In genomic region chr8:116978052-116978451, GRCm38 (mm10) we compare ENCODE assay signal across 8 mouse cellular contexts. TPM values are rescaled to one million over a fixed set of nuclear protein-coding genes. Genes with fewer than 3 reads are reported as not detected.
DNase-seq lines count a peak whose midpoint lies in the region; ATAC-seq and TF ChIP-seq lines count a peak whose summit lies in the region.

No protein-coding gene starts in this region.

- H3K9me3 ChIP-seq in embryonic facial prominence, embryonic 10.5 days, result no peaks in the 10 kb centered on the region
- no peaks in the 10 kb centered on the region for H3K9me3 ChIP-seq in hindbrain, postnatal 0 days (ENCODE audit: low read length)
- H3K9me3 ChIP-seq in neural tube, embryonic 12.5 days, result no peaks in the 10 kb centered on the region

- H3K27me3 ChIP-seq in embryonic facial prominence, embryonic 10.5 days (replicated peaks; ENCODE audit: low read depth, poor library complexity, severe bottlenecking), result no peaks in the 10 kb centered on the region
- no peaks in the 10 kb centered on the region for H3K27me3 ChIP-seq in hindbrain, postnatal 0 days (ENCODE audit: insufficient read depth, low read length)
- no peaks in the 10 kb centered on the region for H3K27me3 ChIP-seq in neural tube, embryonic 12.5 days (replicated peaks)

- no peak for ATAC-seq in hindbrain, postnatal 0 days
- ATAC-seq in neural tube, embryonic 12.5 days (ENCODE audit: low FRiP score, low read depth), result no peak

- DNase-seq in left cerebral cortex, adult 2 months (ENCODE audit: extremely low spot score in 1 of 2, low spot score in 2 of 2), result no peak
- DNase-seq in left cerebral cortex, postnatal 10 days (ENCODE audit: extremely low spot score in 1 of 2, low spot score in 2 of 2), result no peak
- DNase-seq in embryonic facial prominence, embryonic 10.5 days (ENCODE audit: low spot score), result no peak
- no peak for DNase-seq in hindbrain, postnatal 0 days (ENCODE audit: low spot score)
- DNase-seq in yolk sac, embryonic 10.5 days (ENCODE audit: low spot score), result no peak
- DNase-seq in right cerebral cortex, adult 18-20 months, result no peak
- no peak for DNase-seq in c-Kit-positive CD71-positive TER-119-positive erythroid progenitor cells, embryonic 14.5 days (ENCODE audit: low spot score)

- H3K27ac ChIP-seq in left cerebral cortex, adult 2 months, result no peak overlapping the region
- peak overlapping the region; percentile 72 for H3K27ac ChIP-seq in embryonic facial prominence, embryonic 10.5 days (replicated peaks)
- H3K27ac ChIP-seq in hindbrain, postnatal 0 days, result no peak overlapping the region
- H3K27ac ChIP-seq in neural tube, embryonic 12.5 days, result no peak overlapping the region

- intact Hi-C loops in left cerebral cortex, adult 2 months (cut with DNase I), result no loop called here
- intact Hi-C loops in left cerebral cortex, postnatal 10 days (cut with DNase I), result loop anchor here (5.0 kb wide), 1 partner anchor 36 kb away; the partner anchor contains the start of gene Atmin

- peak overlapping the region; percentile 58 for H3K4me2 ChIP-seq in hindbrain, postnatal 0 days (ENCODE audit: low read depth, low read length)
- peak overlapping the region; percentile 70 for H3K4me2 ChIP-seq in neural tube, embryonic 12.5 days (replicated peaks)

- H3K9ac ChIP-seq in hindbrain, postnatal 0 days (replicated peaks; ENCODE audit: low read length), result peak overlapping the region; percentile 43; the same call in 1 of the 2 replicates
- peak overlapping the region; percentile 51; the same call in 1 of the 2 replicates for H3K9ac ChIP-seq in neural tube, embryonic 12.5 days

- H3K4me1 ChIP-seq in embryonic facial prominence, embryonic 10.5 days, result peaks cover 26% of the 10 kb centered on the region
- H3K4me1 ChIP-seq in hindbrain, postnatal 0 days (ENCODE audit: insufficient read depth, low read length), result peaks cover 3% of the 10 kb centered on the region; the same call in 1 of the 2 replicates
- peaks cover 9% of the 10 kb centered on the region; the same call in 1 of the 2 replicates for H3K4me1 ChIP-seq in neural tube, embryonic 12.5 days

- peaks cover 20% of the 10 kb centered on the region for H3K36me3 ChIP-seq in embryonic facial prominence, embryonic 10.5 days (replicated peaks)
- H3K36me3 ChIP-seq in hindbrain, postnatal 0 days (ENCODE audit: insufficient read depth, low read length), result no peaks in the 10 kb centered on the region
- peaks cover 7% of the 10 kb centered on the region for H3K36me3 ChIP-seq in neural tube, embryonic 12.5 days

- WGBS in embryonic facial prominence, embryonic 10.5 days, result 36% methylated on average over 8 of the region's 8 CpGs
- WGBS in hindbrain, postnatal 0 days, result 27% methylated on average over 8 of the region's 8 CpGs
- WGBS in neural tube, embryonic 12.5 days, result 33% methylated on average over 8 of the region's 8 CpGs

- TF ChIP-seq CTCF in left cerebral cortex, adult 2 months (IDR thresholded peaks at IDR 0.05), result no peak
- no peak for TF ChIP-seq CTCF in hindbrain, postnatal 0 days (IDR thresholded peaks at IDR 0.05; ENCODE audit: low read depth)

- H3K4me3 ChIP-seq in left cerebral cortex, adult 2 months, result peak overlapping the region; percentile 76
- peak overlapping the region; percentile 82 for H3K4me3 ChIP-seq in embryonic facial prominence, embryonic 10.5 days
- peak overlapping the region; percentile 65 for H3K4me3 ChIP-seq in hindbrain, postnatal 0 days (ENCODE audit: low read length)
- peak overlapping the region; percentile 78 for H3K4me3 ChIP-seq in neural tube, embryonic 12.5 days

RNA-seq across cellular contexts. Expression of gene 1700030J22Rik, which starts 0.7 kb away (rescaled TPM):
- total RNA-seq in left cerebral cortex, adult 2 months (2021), result 10 to 100 TPM; 11.5 to 14.3 TPM
- total RNA-seq in left cerebral cortex, postnatal 10 days (2021), result 10 to 100 TPM; 11.3 to 12.5 TPM
- 2.0 and 2.4 TPM in 2 replicates for polyA plus RNA-seq in embryonic facial prominence, embryonic 10.5 days (2016; fragmentation: Nextera tagmentation; extraction: Ambion mirVana)
- total RNA-seq in hindbrain, postnatal 0 days (2014; rRNA removed), result 5.2 and 7.0 TPM in 2 replicates
- polyA plus RNA-seq in hindbrain, postnatal 0 days (2015; fragmentation: Nextera tagmentation; extraction: Ambion mirVana), result 5.7 and 5.8 TPM in 2 replicates
- 4.9 and 5.7 TPM in 2 replicates for polyA plus RNA-seq in neural tube, embryonic 12.5 days (2016; fragmentation: Nextera tagmentation; extraction: Ambion mirVana)

RNA-seq across cellular contexts. Expression of gene Gcsh, which starts 15.3 kb away (rescaled TPM):
- 10 to 100 TPM; 34.4 to 36.3 TPM for total RNA-seq in left cerebral cortex, adult 2 months (2021)
- total RNA-seq in left cerebral cortex, postnatal 10 days (2021), result 10 to 100 TPM; 43.3 to 43.7 TPM
- polyA plus RNA-seq in embryonic facial prominence, embryonic 10.5 days (2016; fragmentation: Nextera tagmentation; extraction: Ambion mirVana), result 183 and 189 TPM in 2 replicates
- total RNA-seq in hindbrain, postnatal 0 days (2014; rRNA removed), result 41.0 and 44.6 TPM in 2 replicates
- 128 and 131 TPM in 2 replicates for polyA plus RNA-seq in hindbrain, postnatal 0 days (2015; fragmentation: Nextera tagmentation; extraction: Ambion mirVana)
- polyA plus RNA-seq in neural tube, embryonic 12.5 days (2016; fragmentation: Nextera tagmentation; extraction: Ambion mirVana), result 108 and 109 TPM in 2 replicates

RNA-seq across cellular contexts. Expression of gene Atmin, which starts 34.9 kb away (rescaled TPM):
- total RNA-seq in left cerebral cortex, adult 2 months (2021), result 10 to 100 TPM; 73.9 to 76.0 TPM
- total RNA-seq in left cerebral cortex, postnatal 10 days (2021), result 10 to 100 TPM; 32.4 to 34.1 TPM
- polyA plus RNA-seq in embryonic facial prominence, embryonic 10.5 days (2016; fragmentation: Nextera tagmentation; extraction: Ambion mirVana), result 12.4 and 13.0 TPM in 2 replicates
- 40.7 and 47.3 TPM in 2 replicates for total RNA-seq in hindbrain, postnatal 0 days (2014; rRNA removed)
- polyA plus RNA-seq in hindbrain, postnatal 0 days (2015; fragmentation: Nextera tagmentation; extraction: Ambion mirVana), result 18.3 and 20.8 TPM in 2 replicates
- polyA plus RNA-seq in neural tube, embryonic 12.5 days (2016; fragmentation: Nextera tagmentation; extraction: Ambion mirVana), result 21.5 and 22.9 TPM in 2 replicates

RNA-seq across cellular contexts. Expression of gene Cenpn, which starts 56.5 kb away (rescaled TPM):
- 1 to 10 TPM in 1 of 2 experiments, under 1 TPM in 1; 0.97 to 2.0 TPM for total RNA-seq in left cerebral cortex, adult 2 months (2021)
- 1 to 10 TPM; 2.3 to 3.3 TPM for total RNA-seq in left cerebral cortex, postnatal 10 days (2021)
- polyA plus RNA-seq in embryonic facial prominence, embryonic 10.5 days (2016; fragmentation: Nextera tagmentation; extraction: Ambion mirVana), result 61.7 and 62.1 TPM in 2 replicates
- 4.3 and 4.7 TPM in 2 replicates for total RNA-seq in hindbrain, postnatal 0 days (2014; rRNA removed)
- 8.4 and 9.8 TPM in 2 replicates for polyA plus RNA-seq in hindbrain, postnatal 0 days (2015; fragmentation: Nextera tagmentation; extraction: Ambion mirVana)
- 24.5 and 24.7 TPM in 2 replicates for polyA plus RNA-seq in neural tube, embryonic 12.5 days (2016; fragmentation: Nextera tagmentation; extraction: Ambion mirVana)

RNA-seq across cellular contexts. Expression of gene Cmc2, which starts 56.8 kb away (rescaled TPM):
- total RNA-seq in left cerebral cortex, adult 2 months (2021), result 10 to 100 TPM; 19.2 to 20.8 TPM
- total RNA-seq in left cerebral cortex, postnatal 10 days (2021), result 10 to 100 TPM in 1 of 2 experiments, 1 to 10 TPM in 1; 10.0 to 11.3 TPM
- 72.6 and 77.7 TPM in 2 replicates for polyA plus RNA-seq in embryonic facial prominence, embryonic 10.5 days (2016; fragmentation: Nextera tagmentation; extraction: Ambion mirVana)
- total RNA-seq in hindbrain, postnatal 0 days (2014; rRNA removed), result 12.6 and 16.8 TPM in 2 replicates
- 36.3 TPM in 2 replicates for polyA plus RNA-seq in hindbrain, postnatal 0 days (2015; fragmentation: Nextera tagmentation; extraction: Ambion mirVana)
- 52.1 and 64.2 TPM in 2 replicates for polyA plus RNA-seq in neural tube, embryonic 12.5 days (2016; fragmentation: Nextera tagmentation; extraction: Ambion mirVana)
